Mouse (Mus musculus) cerebellum, postnatal 10 days (tissue): Measurements from ENCODE around the gene Fcho2.

Experiments used
- DNase-seq, 2 experiments: peaks; one replicate each; pipeline ENCODE4 v3.0.0; 2021; ENCODE audit warnings: mixed read lengths in 2 of 2

Fcho2 gene

GRCm38 (mm10) chr13:98710236-98710635 lies 105.0 kb downstream of the Fcho2 start:
- DNase-seq, result no peak

- no peak for DNase-seq
Observed at GRCm38 (mm10) chr13:98705501-98705900, 109.7 kb downstream of the Fcho2 start.

- no peak for DNase-seq
Observed at GRCm38 (mm10) chr13:98703786-98704185, 111.5 kb downstream of the Fcho2 start.

- no peak for DNase-seq
Observed at GRCm38 (mm10) chr13:98702361-98702760, 112.9 kb downstream of the Fcho2 start.

DNA sequence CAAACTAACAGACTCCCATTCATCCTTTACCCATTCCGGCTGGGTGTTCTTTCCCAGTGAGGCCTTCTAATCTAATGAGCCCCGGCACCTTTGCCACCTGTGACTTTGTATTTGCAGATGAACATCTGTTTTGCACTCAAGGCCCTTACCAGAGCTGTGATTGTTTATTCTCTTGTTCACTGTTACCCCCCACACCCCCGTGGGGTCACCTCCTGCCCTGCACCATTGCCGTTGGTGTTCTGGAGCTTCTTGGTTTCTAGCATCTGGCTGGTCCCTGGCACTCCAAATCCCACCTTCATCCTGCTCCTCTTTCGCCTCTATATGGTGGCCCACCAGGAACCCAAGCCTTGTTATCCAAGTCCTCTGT lies 114.0 kb downstream of the Fcho2 start:
- no peak for DNase-seq

DNA sequence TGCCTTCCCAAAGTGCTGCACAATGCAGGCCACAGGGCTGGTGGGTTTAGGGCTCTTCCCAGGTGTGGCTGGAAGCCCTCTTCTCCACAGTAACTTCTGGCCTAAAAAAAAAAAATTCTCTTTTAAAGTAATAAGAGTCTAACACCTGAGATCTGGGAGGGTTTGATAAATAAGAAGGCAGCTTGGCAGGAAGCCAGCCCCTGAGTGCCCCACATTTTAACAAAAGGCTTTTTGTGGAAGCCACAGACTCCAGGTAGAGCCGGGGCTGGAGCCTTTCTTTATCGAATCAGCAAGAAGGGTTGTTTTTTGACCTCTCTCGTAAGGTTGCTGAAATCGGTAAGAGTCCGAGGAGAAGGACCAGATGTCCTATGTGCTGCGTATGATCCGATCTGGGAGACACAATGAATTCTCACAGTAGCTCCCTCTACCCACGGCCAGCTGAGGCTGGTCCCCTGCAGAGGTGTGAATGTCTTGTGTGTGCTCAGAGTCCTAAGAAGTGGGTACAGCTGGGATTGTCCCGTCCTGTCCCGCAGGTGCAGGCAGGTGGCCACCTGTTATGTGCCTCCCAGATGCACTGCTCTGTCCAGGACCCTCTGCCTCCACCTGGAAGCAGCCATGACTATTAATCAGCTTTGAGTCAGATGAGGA lies 114.5 kb downstream of the Fcho2 start:
- DNase-seq, result no peak

DNA sequence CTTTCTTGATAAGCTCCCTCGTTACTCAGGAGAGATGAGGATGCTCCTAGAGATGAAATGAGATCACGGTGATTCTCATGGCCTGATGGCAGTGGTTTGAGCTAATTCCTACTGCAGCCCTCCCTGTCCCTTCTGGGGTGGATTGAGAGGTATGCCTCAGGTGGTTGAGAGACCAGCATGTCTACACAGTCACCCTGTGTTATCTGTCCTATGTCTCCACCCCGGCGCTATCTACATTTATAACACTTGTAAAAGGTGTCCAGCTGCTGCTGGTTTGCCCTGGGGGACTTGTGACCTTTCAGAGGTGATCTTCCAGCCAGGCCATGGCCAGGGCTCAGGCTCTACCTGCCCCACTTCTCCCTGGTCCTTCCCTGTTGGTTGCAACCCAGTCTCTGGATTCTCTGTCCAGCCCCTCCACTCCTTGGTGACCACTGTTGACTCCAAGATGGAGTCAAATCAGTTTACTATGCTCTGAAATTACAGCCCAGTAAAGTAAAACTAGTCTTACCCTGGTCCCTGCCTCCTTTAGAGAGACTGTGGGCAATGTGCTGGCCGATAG lies 115.2 kb downstream of the Fcho2 start:
- no peak for DNase-seq

DNA sequence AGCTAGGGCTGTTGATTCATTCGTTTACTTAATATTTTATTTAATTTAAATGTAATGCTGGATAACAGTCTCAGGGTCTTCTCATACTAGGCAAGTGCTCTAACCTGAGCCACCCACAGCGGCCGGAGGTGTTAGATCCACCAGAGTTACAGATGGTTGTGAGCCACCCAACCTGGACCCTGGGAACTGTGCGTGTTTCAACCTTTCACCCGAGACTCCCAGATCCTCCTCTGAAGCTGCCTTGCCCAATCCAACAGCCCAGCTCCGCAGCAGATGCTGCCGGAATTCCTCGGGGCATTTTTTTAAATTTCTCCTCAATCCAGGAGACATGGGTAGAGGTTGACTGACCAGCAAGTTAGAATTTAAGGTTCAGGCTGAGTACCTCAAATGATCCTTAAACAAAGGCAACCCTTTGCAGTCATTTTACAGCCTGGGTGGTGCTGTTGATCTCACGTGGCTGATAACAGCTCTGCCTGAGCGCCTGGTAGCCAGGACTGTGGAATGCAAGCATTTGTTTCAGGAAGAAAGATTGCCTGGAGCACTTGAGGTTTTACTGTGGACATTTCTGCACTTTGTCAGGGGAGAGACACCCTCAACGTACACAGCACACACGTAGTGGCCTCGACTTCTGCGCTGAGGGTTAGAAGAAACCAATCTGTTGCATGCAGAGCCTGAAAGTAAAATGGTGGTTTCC lies 116.1 kb downstream of the Fcho2 start:
- DNase-seq, result no peak

GRCm38 (mm10) chr13:98696716-98697115 lies 118.5 kb downstream of the Fcho2 start:
- no peak for DNase-seq

DNA sequence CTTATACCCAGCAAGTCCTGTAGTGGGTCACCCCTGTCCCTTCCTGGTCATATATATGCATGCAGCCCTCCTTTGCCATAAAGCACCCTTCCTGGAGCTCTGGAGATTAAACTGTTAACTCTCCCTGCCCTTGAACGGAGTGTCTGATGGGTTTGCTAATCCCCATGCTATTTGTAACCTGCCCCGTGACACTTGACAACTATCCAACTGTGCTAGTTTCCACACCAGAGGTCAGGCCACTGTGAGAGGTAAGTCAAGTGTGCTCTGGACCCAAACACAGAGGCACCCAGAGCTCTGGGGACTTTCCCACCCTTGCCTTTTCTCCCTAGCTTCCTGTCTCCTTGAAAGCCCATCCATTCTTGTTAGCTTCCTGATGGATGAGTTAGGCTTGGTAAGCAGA lies 119.7 kb downstream of the Fcho2 start:
- no peak for DNase-seq

DNA sequence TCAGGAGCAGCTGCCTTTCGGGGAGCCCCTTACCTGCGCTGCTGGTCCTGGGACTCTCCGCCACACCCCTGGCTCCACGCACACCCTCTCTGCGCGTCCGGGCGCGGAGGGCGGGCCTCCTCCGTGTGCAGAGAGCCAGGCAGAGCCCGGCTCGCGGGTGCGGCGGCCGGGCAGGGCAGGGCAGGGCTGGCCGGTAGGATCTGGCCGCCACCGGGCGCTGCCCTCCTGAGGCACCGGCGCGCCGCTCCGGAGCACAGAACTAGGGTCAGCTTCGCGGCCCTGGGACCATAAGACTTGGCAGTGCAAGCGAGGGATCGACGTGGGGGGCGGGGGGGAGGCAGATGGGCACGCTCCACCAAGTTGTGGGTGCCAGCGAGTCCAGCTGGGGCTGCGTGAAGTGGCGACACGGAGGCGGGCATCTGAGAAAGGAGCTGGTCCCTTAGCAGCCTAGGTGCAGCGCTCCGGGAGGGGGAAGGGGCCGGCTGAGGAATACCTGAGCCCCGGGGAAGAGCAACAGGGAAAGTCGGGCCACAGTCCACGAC lies 120.4 kb downstream of the Fcho2 start, which contains the start of gene Tmem171:
Tmem171 (minus strand) TSS at position 62 of the 542 bp plus-strand sequence.
- DNase-seq, result peak; percentile 49 to 65

DNA sequence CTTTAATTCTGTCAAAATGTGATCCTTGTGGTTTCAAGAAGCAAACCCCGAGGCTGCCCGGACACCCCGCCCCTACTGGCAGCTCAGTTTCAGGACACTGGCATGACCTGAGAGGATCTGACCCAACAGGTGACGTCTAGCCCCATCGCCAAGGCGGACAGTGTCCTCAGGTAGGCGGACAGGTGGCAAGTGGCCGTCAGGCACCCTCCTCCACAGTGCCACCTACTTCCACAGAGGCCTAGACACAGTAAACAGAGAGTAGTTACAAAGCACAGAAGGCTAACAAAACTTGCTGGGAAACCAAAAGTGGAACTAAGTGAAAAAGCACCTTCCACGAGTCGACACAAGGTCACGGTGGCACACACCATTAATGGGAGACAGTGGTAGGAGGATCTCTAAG lies 121.9 kb downstream of the Fcho2 start:
- DNase-seq, result no peak

- no peak for DNase-seq
Observed at GRCm38 (mm10) chr13:98691956-98692515, 123.2 kb downstream of the Fcho2 start.

GRCm38 (mm10) chr13:98690886-98691285 lies 124.4 kb downstream of the Fcho2 start:
- no peak for DNase-seq

- DNase-seq, result no peak
Observed at GRCm38 (mm10) chr13:98689605-98690290, 125.5 kb downstream of the Fcho2 start.

- peak in 1 of 2 experiments; percentile 28 for DNase-seq
Observed at GRCm38 (mm10) chr13:98687931-98688330, 127.3 kb downstream of the Fcho2 start.

DNA sequence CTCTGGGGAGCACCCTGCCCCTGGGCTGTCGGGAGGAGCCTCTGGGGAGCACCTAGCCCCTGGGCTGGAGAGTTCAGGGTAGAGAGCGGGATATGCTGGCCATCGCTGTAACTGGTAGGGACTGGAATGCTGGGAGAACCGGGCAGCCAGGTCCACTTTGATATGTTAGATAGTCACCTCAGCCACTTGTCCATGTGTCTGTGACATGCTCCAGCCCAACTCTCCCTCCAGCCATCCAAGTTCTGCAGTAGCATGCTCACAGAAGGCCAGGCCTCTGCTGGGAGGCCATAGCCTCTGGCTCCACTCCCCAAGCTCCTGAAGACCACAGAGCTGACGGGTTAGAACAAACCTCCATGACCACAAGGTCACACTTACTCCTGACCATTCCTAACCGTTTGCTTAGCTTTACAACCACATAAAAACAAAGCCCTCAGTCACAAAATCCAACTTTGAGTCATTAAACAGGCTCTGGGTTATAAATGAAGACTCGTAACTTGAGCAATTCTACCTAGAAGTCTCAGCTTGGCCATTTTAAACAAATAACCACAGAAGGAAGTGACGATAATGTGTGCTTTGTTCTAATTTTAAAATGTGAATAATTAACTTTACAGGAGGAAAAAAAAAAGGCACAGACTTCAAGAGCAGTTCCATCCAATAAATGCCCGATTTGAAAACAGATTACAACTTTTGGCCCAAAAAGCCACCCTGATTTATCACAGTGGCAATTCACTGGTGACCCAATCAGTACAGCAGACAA lies 130.9 kb downstream of the Fcho2 start:
- DNase-seq, result no peak

GRCm38 (mm10) chr13:98683412-98683811 lies 131.8 kb downstream of the Fcho2 start:
- no peak for DNase-seq

DNA sequence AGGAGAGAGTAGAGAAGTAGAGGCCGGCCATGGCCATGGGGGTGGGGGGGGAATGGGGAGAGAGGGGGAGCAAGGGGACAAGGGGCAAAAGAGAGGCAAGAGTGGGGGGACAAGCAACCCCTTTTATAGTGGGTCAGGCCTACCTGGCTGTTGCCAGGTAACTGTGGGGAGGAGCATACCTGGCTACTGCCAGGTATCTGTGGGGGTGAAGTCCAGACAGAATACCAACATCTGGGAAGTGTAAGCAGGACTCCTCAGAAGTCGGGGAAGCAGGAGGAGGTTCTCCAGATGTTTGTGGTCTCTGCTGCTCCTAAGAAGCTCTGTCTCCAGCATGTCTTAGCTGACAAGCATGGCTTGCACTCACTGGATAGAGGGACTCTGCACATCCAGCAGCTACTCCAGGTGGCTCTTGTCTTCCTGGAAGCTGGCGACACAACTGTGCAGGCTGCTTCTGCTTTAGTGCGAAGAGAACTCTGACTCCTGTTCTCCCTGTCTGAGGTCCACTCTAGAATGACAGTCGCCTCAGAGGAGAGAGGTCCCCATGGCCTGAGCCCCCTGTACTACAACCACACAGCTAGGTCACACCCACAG lies 134.7 kb downstream of the Fcho2 start:
- no peak for DNase-seq

DNA sequence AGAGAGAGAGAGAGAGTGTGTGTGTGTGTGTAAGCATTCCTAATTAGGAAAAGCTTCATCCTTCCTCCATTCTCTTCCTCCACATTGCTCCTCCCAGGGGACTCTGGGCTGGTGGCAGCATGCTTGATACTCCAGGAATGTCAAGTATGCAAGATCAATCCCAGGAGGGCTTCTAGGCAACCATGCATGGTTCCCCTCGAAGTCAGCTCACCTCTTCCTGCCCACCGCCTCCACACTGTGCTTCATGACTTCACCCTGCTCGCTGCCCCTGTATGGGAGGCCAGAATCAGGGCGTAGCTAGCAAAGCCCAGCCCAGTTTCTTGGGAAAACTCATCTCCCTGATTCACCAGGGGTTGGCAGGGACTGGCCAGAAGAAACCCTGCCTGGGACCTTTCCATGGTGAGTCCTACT lies 135.6 kb downstream of the Fcho2 start:
- no peak for DNase-seq

DNA sequence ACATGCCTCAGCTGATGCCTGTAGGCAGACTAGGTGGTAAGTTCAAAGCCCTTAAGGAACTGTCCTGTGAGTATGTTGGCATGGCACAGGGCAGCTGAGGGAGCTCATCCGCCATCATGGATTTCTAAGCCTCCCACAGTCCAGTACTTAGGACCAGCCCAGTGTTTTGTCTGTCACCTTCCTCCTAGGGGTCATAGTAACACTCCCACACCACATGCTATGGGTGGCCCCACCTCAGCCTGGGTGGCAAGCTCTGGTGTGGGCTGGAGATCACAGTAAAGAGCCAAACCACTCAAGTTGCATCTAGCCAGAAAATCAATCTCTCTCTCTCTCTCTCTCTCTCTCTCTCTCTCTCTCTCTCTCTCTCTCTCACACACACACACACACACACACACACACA lies 136.0 kb downstream of the Fcho2 start:
- no peak for DNase-seq

DNA sequence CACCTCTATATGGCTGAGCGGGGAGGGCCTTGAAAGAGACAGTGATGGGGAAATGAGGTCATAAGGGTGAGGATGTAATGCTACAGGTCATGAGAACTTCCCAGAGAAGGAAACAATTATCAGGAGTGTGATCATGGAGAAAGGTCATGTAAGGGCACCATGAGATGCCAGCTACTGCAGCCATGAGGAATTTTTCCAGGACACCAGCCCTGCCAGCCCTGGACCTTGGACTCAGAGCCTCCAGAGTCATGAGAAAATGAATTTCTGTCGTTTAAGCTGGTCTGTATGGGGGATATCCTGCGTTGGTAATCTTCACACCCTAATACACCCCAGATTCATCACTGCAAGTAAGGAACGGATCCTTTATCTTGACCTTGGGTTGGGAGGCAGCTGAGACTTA lies 141.3 kb downstream of the Fcho2 start:
- no peak for DNase-seq
